Mouse (Mus musculus): ENCODE data around the gene Tedc1. TPM values are rescaled to one million over a fixed set of nuclear protein-coding genes. Genes with fewer than 3 reads are reported as not detected.

Tedc1 gene
- total and polyA plus RNA-seq, 2 experiments = 0.09 to 0.15 TPM

- TF ChIP-seq POLR2A (IDR thresholded peaks at IDR 0.05; ENCODE audit: extremely low read depth, insufficient read depth, low read length) = no peak
- no peak for TF ChIP-seq CTCF (IDR thresholded peaks at IDR 0.05; ENCODE audit: low read depth, low read length)
- Histone ChIP-seq H3K79me2 (ENCODE audit: control insufficient read depth, insufficient read depth, low read length) (no peaks in the 10 kb centered on the region), H3K9ac (ENCODE audit: low read depth, low read length) (no peak overlapping the region), H3K27ac (replicated peaks; ENCODE audit: insufficient read depth, low read depth, low read length) (no peak overlapping the region), H3K4me3 (ENCODE audit: insufficient read depth, low read depth, low read length) (no peak overlapping the region), H3K27me3 (ENCODE audit: control insufficient read depth, insufficient read depth, low read length) (no peaks in the 10 kb centered on the region), H3K4me1 (ENCODE audit: control insufficient read depth, insufficient read depth, low read length) (no peaks in the 10 kb centered on the region), H3K36me3 (ENCODE audit: control insufficient read depth, insufficient read depth, low read length) (peaks cover 7% of the 10 kb centered on the region; the same call in 1 of the 2 replicates)
- 34% methylated on average over 2 of the region's 2 CpGs for WGBS
- DNase-seq (ENCODE audit: extremely low read depth, low read depth, low spot score) = no peak
These were observed 23.7 kb upstream of the Tedc1 start for GRCm38 (mm10) chr12:113132567-113132966.

DNA sequence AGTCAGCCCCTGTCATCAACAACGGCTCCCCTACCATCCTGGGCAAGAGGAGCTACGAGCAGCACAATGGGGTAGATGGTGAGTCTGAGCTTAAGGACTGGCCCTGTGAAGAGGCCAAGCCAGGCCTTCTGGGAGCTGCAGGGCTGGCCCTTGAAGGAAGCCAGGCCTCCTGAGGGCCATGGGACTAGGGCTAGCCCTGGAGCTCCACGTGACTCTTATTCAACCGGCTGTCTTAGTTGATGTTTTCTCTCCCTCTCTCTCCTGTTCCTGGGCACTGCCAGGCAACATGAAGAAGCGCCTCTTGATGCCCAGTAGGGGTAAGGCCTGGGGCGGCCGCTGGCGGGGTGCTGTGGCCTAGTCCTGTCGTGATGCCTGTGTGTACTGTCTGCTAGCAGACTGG is 23.0 kb upstream of the Tedc1 start:
- Histone ChIP-seq H3K27ac (replicated peaks; ENCODE audit: insufficient read depth, low read depth, low read length) (no peak overlapping the region), H3K4me3 (ENCODE audit: insufficient read depth, low read depth, low read length) (no peak overlapping the region), H3K36me3 (ENCODE audit: control insufficient read depth, insufficient read depth, low read length) (peaks cover 7% of the 10 kb centered on the region; the same call in 1 of the 2 replicates), H3K9ac (ENCODE audit: low read depth, low read length) (no peak overlapping the region), H3K4me1 (ENCODE audit: control insufficient read depth, insufficient read depth, low read length) (no peaks in the 10 kb centered on the region), H3K27me3 (ENCODE audit: control insufficient read depth, insufficient read depth, low read length) (no peaks in the 10 kb centered on the region), H3K79me2 (ENCODE audit: control insufficient read depth, insufficient read depth, low read length) (no peaks in the 10 kb centered on the region)
- no peak for TF ChIP-seq CTCF (IDR thresholded peaks at IDR 0.05; ENCODE audit: low read depth, low read length)
- TF ChIP-seq POLR2A (IDR thresholded peaks at IDR 0.05; ENCODE audit: extremely low read depth, insufficient read depth, low read length) = no peak
- WGBS = 93% methylated on average over 9 of the region's 9 CpGs
- no peak for DNase-seq (ENCODE audit: extremely low read depth, low read depth, low spot score)

DNA sequence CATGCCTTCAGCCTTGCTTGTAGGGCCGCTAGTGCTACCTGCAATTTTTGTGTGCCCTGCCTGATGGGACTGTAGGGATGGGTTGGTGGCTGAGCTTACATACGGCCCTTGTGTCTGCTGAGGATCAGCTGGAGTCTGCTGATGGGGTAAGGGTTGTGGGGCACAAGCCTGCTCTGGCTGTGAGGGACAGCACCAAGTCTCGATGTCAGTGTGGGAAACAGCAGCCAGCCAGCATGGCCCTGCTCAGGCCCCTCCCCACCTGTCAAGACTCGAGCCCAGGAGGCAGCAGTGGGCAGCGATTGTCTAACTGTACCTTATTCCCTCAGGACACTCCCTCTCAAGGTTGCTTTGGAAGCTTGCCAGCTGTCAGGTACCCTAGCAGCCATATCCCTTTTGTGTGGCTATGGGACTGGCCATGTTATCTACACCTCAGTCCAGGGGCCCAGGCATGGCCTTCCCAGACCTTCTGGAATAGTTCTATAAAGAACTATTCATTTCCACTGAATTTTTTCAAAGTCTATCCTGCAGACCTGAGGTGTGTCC is 22.3 kb upstream of the Tedc1 start:
- WGBS = 80% methylated on average over 5 of the region's 5 CpGs
- H3K79me2 ChIP-seq (ENCODE audit: control insufficient read depth, insufficient read depth, low read length) = no peaks in the 10 kb centered on the region
- no peak overlapping the region for H3K27ac ChIP-seq (replicated peaks; ENCODE audit: insufficient read depth, low read depth, low read length)
- no peak for DNase-seq (ENCODE audit: extremely low read depth, low read depth, low spot score)
- no peaks in the 10 kb centered on the region for H3K4me1 ChIP-seq (ENCODE audit: control insufficient read depth, insufficient read depth, low read length)
- no peak overlapping the region for H3K4me3 ChIP-seq (ENCODE audit: insufficient read depth, low read depth, low read length)
- TF ChIP-seq CTCF (IDR thresholded peaks at IDR 0.05; ENCODE audit: low read depth, low read length) = no peak
- H3K9ac ChIP-seq (ENCODE audit: low read depth, low read length) = no peak overlapping the region
- H3K27me3 ChIP-seq (ENCODE audit: control insufficient read depth, insufficient read depth, low read length) = no peaks in the 10 kb centered on the region
- H3K36me3 ChIP-seq (ENCODE audit: control insufficient read depth, insufficient read depth, low read length) = peaks cover 7% of the 10 kb centered on the region; the same call in 1 of the 2 replicates

- Histone ChIP-seq H3K79me2 (ENCODE audit: control insufficient read depth, insufficient read depth, low read length) (no peaks in the 10 kb centered on the region), H3K27me3 (ENCODE audit: control insufficient read depth, insufficient read depth, low read length) (no peaks in the 10 kb centered on the region), H3K36me3 (ENCODE audit: control insufficient read depth, insufficient read depth, low read length) (peaks cover 7% of the 10 kb centered on the region; the same call in 1 of the 2 replicates), H3K4me3 (ENCODE audit: insufficient read depth, low read depth, low read length) (no peak overlapping the region), H3K4me1 (ENCODE audit: control insufficient read depth, insufficient read depth, low read length) (no peaks in the 10 kb centered on the region), H3K27ac (replicated peaks; ENCODE audit: insufficient read depth, low read depth, low read length) (no peak overlapping the region), H3K9ac (ENCODE audit: low read depth, low read length) (no peak overlapping the region)
- 95% methylated on average over 4 of the region's 4 CpGs for WGBS
- TF ChIP-seq CTCF (IDR thresholded peaks at IDR 0.05; ENCODE audit: low read depth, low read length) (no peak), POLR2A (IDR thresholded peaks at IDR 0.05; ENCODE audit: extremely low read depth, insufficient read depth, low read length) (no peak)
- no peak for DNase-seq (ENCODE audit: extremely low read depth, low read depth, low spot score)
These were observed 21.7 kb upstream of the Tedc1 start for GRCm38 (mm10) chr12:113134502-113134901.

DNA sequence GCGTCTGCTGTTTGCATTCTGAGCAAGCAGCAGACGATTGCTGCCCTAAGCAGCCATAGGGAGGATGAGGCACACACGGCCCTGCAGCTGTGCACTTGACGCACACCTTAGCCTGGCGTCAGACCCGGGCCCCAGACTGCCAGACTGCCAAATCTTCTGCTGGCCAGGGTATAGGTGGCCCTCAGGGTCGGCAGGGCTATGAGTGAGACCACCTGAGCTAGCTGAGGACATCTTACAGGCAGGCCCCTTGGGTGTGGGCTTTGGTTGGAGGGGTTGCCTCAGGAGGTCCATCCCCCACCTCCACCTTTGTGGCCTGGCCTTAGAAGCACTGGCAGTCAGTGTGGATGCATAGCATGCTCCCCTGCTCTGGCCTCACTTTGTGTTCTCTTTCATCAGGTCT is 20.8 kb upstream of the Tedc1 start:
- TF ChIP-seq POLR2A (IDR thresholded peaks at IDR 0.05; ENCODE audit: extremely low read depth, insufficient read depth, low read length) = no peak
- TF ChIP-seq CTCF (IDR thresholded peaks at IDR 0.05; ENCODE audit: low read depth, low read length) = no peak

DNA sequence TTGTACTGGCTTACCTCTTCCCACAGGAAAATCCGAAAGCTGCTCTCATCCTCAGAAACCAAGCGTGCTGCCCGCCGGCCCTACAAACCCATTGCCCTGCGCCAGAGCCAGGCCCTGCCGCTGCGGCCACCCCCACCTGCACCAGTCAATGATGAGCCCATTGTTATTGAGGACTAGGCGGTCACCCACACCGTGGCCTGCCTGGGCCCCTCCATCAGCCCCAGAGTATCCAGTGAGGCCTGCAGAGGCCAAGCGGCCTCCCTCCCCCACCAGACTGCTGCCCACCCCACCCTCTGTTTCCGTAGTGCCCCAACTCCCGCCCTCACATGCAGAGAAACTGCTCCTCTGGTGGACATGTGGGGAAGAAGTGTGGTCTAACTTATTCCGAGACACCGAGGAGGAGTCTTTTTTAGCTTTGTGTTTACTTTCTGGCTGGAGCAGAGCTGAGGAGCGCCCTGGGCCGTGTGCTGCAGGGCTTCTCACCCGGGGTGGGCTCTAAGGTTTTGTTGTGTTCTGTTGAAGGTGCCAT is 19.7 kb upstream of the Tedc1 start:
- Histone ChIP-seq H3K79me2 (ENCODE audit: control insufficient read depth, insufficient read depth, low read length) (no peaks in the 10 kb centered on the region), H3K27me3 (ENCODE audit: control insufficient read depth, insufficient read depth, low read length) (no peaks in the 10 kb centered on the region), H3K36me3 (ENCODE audit: control insufficient read depth, insufficient read depth, low read length) (peaks cover 5% of the 10 kb centered on the region; the same call in 1 of the 2 replicates), H3K4me1 (ENCODE audit: control insufficient read depth, insufficient read depth, low read length) (peaks cover 3% of the 10 kb centered on the region; the same call in 1 of the 2 replicates), H3K9ac (ENCODE audit: low read depth, low read length) (no peak overlapping the region), H3K4me3 (ENCODE audit: insufficient read depth, low read depth, low read length) (no peak overlapping the region), H3K27ac (replicated peaks; ENCODE audit: insufficient read depth, low read depth, low read length) (no peak overlapping the region)
- WGBS = 92% methylated on average over 17 of the region's 17 CpGs
- TF ChIP-seq POLR2A (IDR thresholded peaks at IDR 0.05; ENCODE audit: extremely low read depth, insufficient read depth, low read length) = no peak
- TF ChIP-seq CTCF (IDR thresholded peaks at IDR 0.05; ENCODE audit: low read depth, low read length) = no peak
- no peak for DNase-seq (ENCODE audit: extremely low read depth, low read depth, low spot score)

More for the DNA sequence above, 20.8 kb upstream of the Tedc1 start:
- no peak for DNase-seq (ENCODE audit: extremely low read depth, low read depth, low spot score)
- peaks cover 7% of the 10 kb centered on the region; the same call in 1 of the 2 replicates for H3K36me3 ChIP-seq (ENCODE audit: control insufficient read depth, insufficient read depth, low read length)
- H3K4me1 ChIP-seq (ENCODE audit: control insufficient read depth, insufficient read depth, low read length) = no peaks in the 10 kb centered on the region
- no peak overlapping the region for H3K4me3 ChIP-seq (ENCODE audit: insufficient read depth, low read depth, low read length)
- no peaks in the 10 kb centered on the region for H3K79me2 ChIP-seq (ENCODE audit: control insufficient read depth, insufficient read depth, low read length)
- no peak overlapping the region for H3K9ac ChIP-seq (ENCODE audit: low read depth, low read length)
- no peaks in the 10 kb centered on the region for H3K27me3 ChIP-seq (ENCODE audit: control insufficient read depth, insufficient read depth, low read length)
- H3K27ac ChIP-seq (replicated peaks; ENCODE audit: insufficient read depth, low read depth, low read length) = no peak overlapping the region
- WGBS = 93% methylated on average over 7 of the region's 7 CpGs

Measured in liver, adult 2 months (tissue).